Mouse (Mus musculus) urinary bladder, postnatal 25 days (tissue): ENCODE measurements at regions not wholly inside any gene's neighbourhood (a gene's known extent, or its start where the extent isn't known, plus 50 kb on each side); places are given as distances from the start of the nearest gene placed in this dataset.

ENCODE experiments used
- DNase-seq: peaks from one replicate; pipeline ENCODE4 v3.0.0; 2022; ENCODE audit warnings: low spot score

- DNase-seq: no peak
Observed at GRCm38 (mm10) chr12:25298766-25299165, 201.8 kb upstream of the Id2 start.

GRCm38 (mm10) chr12:25297960-25298359 is 201.0 kb upstream of the Id2 start:
- no peak for DNase-seq

GRCm38 (mm10) chr12:25296648-25297047 is 199.7 kb upstream of the Id2 start:
- DNase-seq: no peak

- DNase-seq: no peak
Observed at GRCm38 (mm10) chr12:25294179-25295025, 197.5 kb upstream of the Id2 start.

- DNase-seq: no peak
Observed at GRCm38 (mm10) chr12:25293470-25294178, 196.7 kb upstream of the Id2 start.

DNA sequence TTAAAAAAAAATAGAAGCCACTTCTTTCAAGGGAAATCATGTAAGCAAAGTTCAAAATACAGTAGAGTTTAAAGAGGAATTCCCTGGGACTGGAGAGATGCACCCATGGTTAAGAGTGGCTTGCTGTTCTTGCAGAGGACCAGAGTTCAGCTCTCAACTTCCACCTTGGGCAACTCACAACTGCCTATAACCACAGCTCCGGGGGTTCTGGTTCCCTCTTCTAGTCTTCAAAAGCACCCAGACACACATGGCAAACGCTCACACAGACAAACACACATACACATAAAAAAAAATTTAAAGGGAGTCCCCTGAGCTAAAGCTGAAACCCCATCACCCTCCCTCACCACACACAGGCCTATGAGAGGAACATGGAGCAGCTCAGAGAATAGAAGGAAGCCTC is 192.4 kb upstream of the Id2 start:
- DNase-seq: no peak

DNA sequence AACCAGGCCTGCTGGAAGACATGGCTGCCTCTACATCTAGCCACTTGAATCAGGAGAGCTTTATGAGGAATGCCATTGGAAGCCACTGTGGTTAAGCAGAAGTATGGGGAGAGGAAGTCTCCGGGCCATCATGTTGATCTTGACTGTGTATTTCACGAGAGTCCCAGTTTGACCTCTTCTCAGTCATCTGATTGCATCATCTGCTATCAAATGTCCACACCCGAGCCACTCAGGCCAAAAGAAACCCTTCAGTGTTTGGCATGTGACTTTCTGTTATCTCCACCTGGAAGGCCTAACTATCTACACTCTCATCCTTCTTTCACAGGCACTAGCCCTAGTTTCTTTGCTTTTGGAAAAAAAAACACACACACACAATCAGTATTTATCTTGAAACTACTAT is 186.9 kb upstream of the Id2 start:
- no peak for DNase-seq

DNA sequence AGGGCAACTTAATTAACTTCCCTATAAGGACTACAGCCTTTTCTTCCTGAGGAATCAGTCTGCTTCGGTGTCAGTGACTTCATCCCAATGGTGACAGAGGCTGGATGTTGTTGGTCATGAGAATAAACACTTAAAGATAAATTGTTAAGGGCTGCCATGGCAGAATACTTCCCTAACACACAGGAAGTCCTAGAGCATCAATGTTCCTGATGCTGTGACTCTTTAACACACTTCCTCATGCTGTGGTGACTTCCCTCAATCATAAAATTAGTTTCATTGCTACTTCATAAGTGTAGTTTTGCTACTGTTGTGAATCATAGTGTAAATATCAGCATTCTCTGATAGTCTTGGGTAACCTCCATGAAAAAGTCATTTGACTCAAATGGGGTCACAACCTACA is 184.5 kb upstream of the Id2 start:
- no peak for DNase-seq

GRCm38 (mm10) chr12:25273631-25274305 is 176.8 kb upstream of the Id2 start:
- no peak for DNase-seq

- DNase-seq: no peak
Observed at GRCm38 (mm10) chr12:25272752-25273125, 175.8 kb upstream of the Id2 start.

DNA sequence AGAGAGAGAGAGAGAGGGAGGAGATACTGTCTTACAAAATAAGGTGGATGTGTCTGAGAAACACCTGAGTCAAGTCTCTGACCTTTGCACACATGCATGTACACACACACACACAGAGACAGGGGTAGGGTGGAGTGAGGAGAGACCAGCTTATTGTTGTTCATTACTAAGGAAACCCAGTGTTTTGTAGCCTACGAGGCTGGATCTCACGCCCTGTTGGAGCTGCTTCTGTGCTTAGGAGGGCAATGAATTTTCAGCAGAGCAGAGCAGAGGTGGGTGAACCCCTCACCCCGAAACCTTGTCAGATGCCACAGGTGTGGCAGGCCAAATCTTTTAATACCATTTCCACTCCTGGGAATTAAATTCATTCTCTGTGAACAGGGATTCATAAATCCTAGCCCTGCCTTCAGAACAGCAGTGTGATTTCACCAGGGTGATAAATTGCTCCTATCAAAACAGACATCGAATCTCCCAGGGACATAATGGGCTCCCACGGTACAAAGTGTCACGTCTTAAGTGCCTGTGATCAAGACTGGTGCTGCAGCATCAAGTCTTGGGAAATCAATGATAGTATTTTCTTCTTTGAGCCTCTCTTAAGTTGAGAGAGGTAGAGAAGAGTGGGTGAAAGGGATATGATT is 175.3 kb upstream of the Id2 start:
- DNase-seq: no peak

DNA sequence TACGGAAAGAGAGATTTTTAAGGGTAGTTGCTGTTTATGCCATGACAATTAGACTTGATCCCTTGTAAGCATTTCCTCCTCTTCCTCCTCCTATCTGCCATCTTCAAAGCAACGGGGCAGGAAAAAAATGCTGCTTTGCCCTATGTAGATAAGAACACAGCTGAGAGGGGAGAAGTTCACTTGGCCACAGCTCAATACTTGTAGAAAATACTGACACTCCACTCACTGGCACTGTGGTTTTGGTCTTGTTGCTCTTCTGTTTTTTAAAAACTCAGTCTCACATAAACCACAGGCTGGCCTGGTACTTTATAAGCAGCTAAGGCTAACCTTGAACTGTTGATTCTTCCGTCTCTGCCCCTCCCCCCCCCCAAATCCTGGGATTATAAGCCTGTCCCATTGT is 172.9 kb upstream of the Id2 start:
- DNase-seq: no peak

DNA sequence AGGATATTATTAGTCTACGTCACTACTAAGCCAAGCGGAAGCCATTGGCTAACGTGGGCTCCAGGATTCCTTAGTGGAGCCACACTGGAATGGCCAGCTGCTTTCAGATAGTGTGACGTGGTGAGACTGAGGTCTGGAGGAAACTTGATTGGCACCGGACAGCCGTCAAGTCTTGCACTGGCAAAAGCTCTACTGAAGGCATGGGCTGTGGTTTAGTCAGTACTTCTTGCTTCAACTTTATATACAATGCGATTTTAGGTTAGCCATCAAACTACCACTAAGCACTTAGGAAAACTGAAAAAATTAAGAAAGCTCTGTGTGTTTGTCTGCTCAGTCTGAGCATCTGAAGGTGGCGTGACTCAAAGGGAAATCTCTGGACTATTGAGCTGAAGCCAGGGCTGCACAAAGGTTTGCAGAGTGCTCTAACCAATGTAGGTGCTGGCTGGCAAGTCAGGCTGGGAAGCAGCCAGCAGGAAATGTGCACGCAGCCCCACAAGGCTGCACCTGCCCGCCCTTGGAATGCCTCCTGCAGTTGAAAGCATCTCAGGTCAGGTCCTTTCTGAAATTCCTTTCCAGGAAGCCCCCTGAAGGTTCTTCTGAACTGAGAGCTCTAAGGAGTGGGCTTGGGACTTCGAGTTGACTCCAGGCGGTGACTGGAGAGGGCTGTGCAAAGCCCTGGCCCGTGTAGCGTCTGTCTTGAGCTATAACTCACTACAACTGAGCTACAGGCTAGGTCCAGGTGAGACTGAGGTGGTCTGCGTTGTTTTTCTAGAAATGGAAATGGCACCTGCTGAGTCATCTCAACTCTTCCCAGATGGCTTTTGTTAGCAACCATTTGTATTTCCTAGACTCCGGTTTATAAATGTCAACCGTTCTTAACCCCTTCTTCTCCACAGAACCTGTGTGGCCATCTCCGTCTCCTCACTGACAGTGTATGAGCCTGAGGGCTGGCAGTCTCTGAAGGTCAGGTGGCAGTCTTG is 172.2 kb upstream of the Id2 start:
- no peak for DNase-seq

GRCm38 (mm10) chr12:25268323-25268722 is 171.4 kb upstream of the Id2 start:
- no peak for DNase-seq

GRCm38 (mm10) chr12:25267572-25268115 is 170.7 kb upstream of the Id2 start:
- DNase-seq: no peak

GRCm38 (mm10) chr12:25266701-25267571 is 170.0 kb upstream of the Id2 start:
- no peak for DNase-seq

GRCm38 (mm10) chr12:25265560-25266525 is 168.9 kb upstream of the Id2 start:
- no peak for DNase-seq

GRCm38 (mm10) chr12:25265066-25265465 is 168.1 kb upstream of the Id2 start:
- DNase-seq: no peak

- DNase-seq: no peak
Observed at GRCm38 (mm10) chr12:25264408-25264807, 167.5 kb upstream of the Id2 start.
